ENCODE assay signal across 15 mouse cellular contexts in the genomic region with DNA sequence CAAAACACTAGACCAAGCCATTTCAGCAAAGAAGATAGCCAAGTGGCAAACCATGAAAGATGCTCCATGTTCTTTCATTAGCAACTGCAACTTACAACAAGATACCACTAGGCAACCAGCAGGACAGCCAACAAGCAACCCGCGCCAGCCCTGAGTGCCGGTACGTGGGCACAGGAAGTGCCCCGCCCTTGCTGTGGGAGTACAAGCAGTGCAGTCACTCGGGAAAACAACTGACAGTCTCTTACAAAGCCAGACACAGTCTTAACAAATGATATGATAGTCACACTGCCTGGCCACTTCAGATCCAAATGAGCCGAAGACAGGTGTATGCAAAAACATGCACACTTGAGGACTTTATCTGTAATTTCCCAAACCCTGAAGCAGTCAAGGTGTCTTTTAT. TPM values are rescaled to one million over a fixed set of nuclear protein-coding genes. Genes with fewer than 3 reads are reported as not detected.
A peak's percentile ranks its signal among the peaks of the same experiment; 100 is the strongest.
DNase-seq lines count a peak whose midpoint lies in the region; ATAC-seq and TF ChIP-seq lines count a peak whose summit lies in the region.
"Had no signal": no experiment of that assay in that cellular context is flagged by ENCODE, and none has a peak within 500 bp of the region (broad histone marks: within the 10 kb centered on the region; RNA-seq: fewer than 3 reads in every experiment).

No protein-coding gene starts in this region.

- H3K4me2 ChIP-seq in liver, embryonic 16.5 days (ENCODE audit: low read depth, low read length), result no peak overlapping the region
- no peak overlapping the region for H3K4me2 ChIP-seq in liver, embryonic 11.5 days
- H3K4me2 ChIP-seq in hindbrain, postnatal 0 days (ENCODE audit: low read depth, low read length), result no peak overlapping the region
- H3K4me2 ChIP-seq: forebrain, embryonic 13.5 days; lung, embryonic 14.5 days had no signal

- no peak overlapping the region for H3K27ac ChIP-seq in liver, embryonic 16.5 days (ENCODE audit: low read length)
- no peak overlapping the region for H3K27ac ChIP-seq in liver, embryonic 11.5 days (ENCODE audit: low read depth, low read length)
- H3K27ac ChIP-seq in hindbrain, postnatal 0 days, result no peak overlapping the region
- H3K27ac ChIP-seq: forebrain, embryonic 13.5 days; heart, embryonic 10.5 days had no signal

- H3K27me3 ChIP-seq in liver, embryonic 16.5 days (ENCODE audit: control insufficient read depth, insufficient read depth, low read depth, low read length), result no peaks in the 10 kb centered on the region
- no peaks in the 10 kb centered on the region for H3K27me3 ChIP-seq in liver, embryonic 11.5 days (replicated peaks; ENCODE audit: control insufficient read depth, insufficient read depth, low read length)
- no peaks in the 10 kb centered on the region for H3K27me3 ChIP-seq in hindbrain, postnatal 0 days (ENCODE audit: insufficient read depth, low read length)
- H3K27me3 ChIP-seq: forebrain, embryonic 13.5 days had no signal

- no peaks in the 10 kb centered on the region for H3K9me3 ChIP-seq in liver, embryonic 16.5 days (replicated peaks; ENCODE audit: control insufficient read depth, low read length)
- H3K9me3 ChIP-seq in liver, embryonic 11.5 days (ENCODE audit: control insufficient read depth, low read length), result no peaks in the 10 kb centered on the region
- no peaks in the 10 kb centered on the region for H3K9me3 ChIP-seq in hindbrain, postnatal 0 days (ENCODE audit: low read length)
- H3K9me3 ChIP-seq: forebrain, embryonic 13.5 days; heart, embryonic 10.5 days had no signal

- WGBS in liver, embryonic 16.5 days (ENCODE audit: insufficient replicate concordance), result 28% methylated on average over 7 of the region's 7 CpGs
- 61% methylated on average over 7 of the region's 7 CpGs for WGBS in liver, embryonic 11.5 days
- WGBS in hindbrain, postnatal 0 days, result 79% methylated on average over 7 of the region's 7 CpGs

- no peak for TF ChIP-seq CTCF in hindbrain, postnatal 0 days (IDR thresholded peaks at IDR 0.05; ENCODE audit: low read depth)

- no peak overlapping the region for H3K9ac ChIP-seq in liver, embryonic 16.5 days (ENCODE audit: low read depth, low read length)
- H3K9ac ChIP-seq in liver, embryonic 11.5 days (ENCODE audit: low read depth, low read length), result no peak overlapping the region
- no peak overlapping the region for H3K9ac ChIP-seq in hindbrain, postnatal 0 days (replicated peaks; ENCODE audit: low read length)
- H3K9ac ChIP-seq: forebrain, embryonic 13.5 days; lung, embryonic 14.5 days had no signal

- intact Hi-C loops in left cerebral cortex, postnatal 36 days (cut with DNase I), result no loop called here

- DNase-seq in liver, embryonic 11.5 days (ENCODE audit: low spot score), result no peak
- peak; percentile 55 for DNase-seq in thymus, postnatal 25 days
- no peak for DNase-seq in hindbrain, postnatal 0 days (ENCODE audit: low spot score)
- no peak for DNase-seq in gastrocnemius, adult 8-10 months (ENCODE audit: low spot score in 2 of 2)
- no peak for DNase-seq in left cerebral cortex, postnatal 36 days (ENCODE audit: low spot score in 2 of 2)
- DNase-seq: embryo, embryonic 11 days; lung, embryonic 14.5 days had no signal

- no peak overlapping the region for H3K4me3 ChIP-seq in liver, embryonic 16.5 days (ENCODE audit: low read depth, low read length)
- H3K4me3 ChIP-seq in liver, embryonic 11.5 days (ENCODE audit: low read depth, low read length), result no peak overlapping the region
- H3K4me3 ChIP-seq in hindbrain, postnatal 0 days (ENCODE audit: low read length), result no peak overlapping the region
- H3K4me3 ChIP-seq: forebrain, embryonic 13.5 days; heart, embryonic 10.5 days had no signal

- no peaks in the 10 kb centered on the region for H3K36me3 ChIP-seq in liver, embryonic 16.5 days (ENCODE audit: control insufficient read depth, insufficient read depth)
- H3K36me3 ChIP-seq in liver, embryonic 11.5 days (ENCODE audit: control insufficient read depth, insufficient read depth, low read length), result peaks cover 2% of the 10 kb centered on the region; the same call in 1 of the 2 replicates
- 0 out of 2 replicates have a peak, but pooled peaks cover 3% of the 10 kb centered on the region for H3K36me3 ChIP-seq in hindbrain, postnatal 0 days (ENCODE audit: insufficient read depth, low read length)

- H3K4me1 ChIP-seq in liver, embryonic 16.5 days (ENCODE audit: control insufficient read depth, low read depth, low read length), result no peaks in the 10 kb centered on the region
- H3K4me1 ChIP-seq in liver, embryonic 11.5 days (replicated peaks; ENCODE audit: control insufficient read depth, insufficient read depth, low read length), result peaks cover 4% of the 10 kb centered on the region; the same call in 1 of the 2 replicates
- H3K4me1 ChIP-seq in hindbrain, postnatal 0 days (ENCODE audit: insufficient read depth, low read length), result no peaks in the 10 kb centered on the region
- H3K4me1 ChIP-seq: forebrain, embryonic 13.5 days had no signal

- peak; percentile 35; the same call in 1 of the 2 replicates for ATAC-seq in liver, embryonic 16.5 days (ENCODE audit: low read depth)
- no peak for ATAC-seq in liver, embryonic 11.5 days (replicated peaks; ENCODE audit: low FRiP score)
- ATAC-seq in common myeloid progenitor, adult 5-6 weeks (replicated peaks; ENCODE audit: low read depth, poor library complexity, severe bottlenecking), result peak; percentile 64
- 0 out of 2 replicates have a peak, but pooled peaks have one; percentile 36 for ATAC-seq in monocyte, adult 5-6 weeks (replicated peaks; ENCODE audit: insufficient number of reproducible peaks, low FRiP score, low TSS enrichment, poor library complexity, severe bottlenecking)
- no peak for ATAC-seq in hindbrain, postnatal 0 days
- ATAC-seq: forebrain, embryonic 13.5 days had no signal

RNA-seq across cellular contexts. Expression of a gene that starts 20.1 kb away (rescaled TPM):
- polyA plus RNA-seq in liver, embryonic 16.5 days (2015; fragmentation: Nextera tagmentation; extraction: Ambion mirVana), result 11.1 and 13.3 TPM in 2 replicates
- 16.2 and 17.1 TPM in 2 replicates for polyA plus RNA-seq in liver, embryonic 11.5 days (2014; fragmentation: Nextera tagmentation; extraction: Ambion mirVana)
- 8.2 and 14.3 TPM in 2 replicates for total RNA-seq in common myeloid progenitor, adult 5-6 weeks (2017)
- total RNA-seq in monocyte, adult 5-6 weeks (2017), result 16.6 to 20.8 TPM (median 18.0 TPM) in 3 replicates
- total RNA-seq in hindbrain, postnatal 0 days (2014; rRNA removed), result 130 and 134 TPM in 2 replicates
- polyA plus RNA-seq in hindbrain, postnatal 0 days (2015; fragmentation: Nextera tagmentation; extraction: Ambion mirVana), result 38.7 and 39.9 TPM in 2 replicates
- total RNA-seq in gastrocnemius, adult 8-10 months (2022), result 10 to 100 TPM; 25.0 to 47.1 (median 34.0) TPM
- 10 to 100 TPM; 41.7 to 50.6 TPM for total RNA-seq in left cerebral cortex, postnatal 36 days (2021)

RNA-seq across cellular contexts. Expression of a gene that starts 33.8 kb away (rescaled TPM):
- 0.07 TPM in 1 of 2 replicates, not detected in the other for polyA plus RNA-seq in liver, embryonic 16.5 days (2015; fragmentation: Nextera tagmentation; extraction: Ambion mirVana)
- 0.08 and 0.16 TPM in 2 replicates for polyA plus RNA-seq in liver, embryonic 11.5 days (2014; fragmentation: Nextera tagmentation; extraction: Ambion mirVana)
- 0.24 TPM in 1 of 2 replicates, not detected in the other for total RNA-seq in common myeloid progenitor, adult 5-6 weeks (2017)
- total RNA-seq in monocyte, adult 5-6 weeks (2017), result not detected in 3 replicates
- not detected in 2 replicates for total RNA-seq in hindbrain, postnatal 0 days (2014; rRNA removed)
- polyA plus RNA-seq in hindbrain, postnatal 0 days (2015; fragmentation: Nextera tagmentation; extraction: Ambion mirVana), result 0.04 and 0.08 TPM in 2 replicates
- under 1 TPM in 2 of 4 experiments, not detected in 2; 0.07 to 0.11 TPM for total RNA-seq in gastrocnemius, adult 8-10 months (2022)
- under 1 TPM; 0.15 to 0.25 TPM for total RNA-seq in left cerebral cortex, postnatal 36 days (2021)
- polyA plus RNA-seq: lung, embryonic 14.5 days had no signal

RNA-seq across cellular contexts. Expression of a gene that starts 41.9 kb away (rescaled TPM):
- polyA plus RNA-seq in liver, embryonic 16.5 days (2015; fragmentation: Nextera tagmentation; extraction: Ambion mirVana), result not detected in 2 replicates
- not detected in 2 replicates for polyA plus RNA-seq in liver, embryonic 11.5 days (2014; fragmentation: Nextera tagmentation; extraction: Ambion mirVana)
- not detected in 2 replicates for total RNA-seq in common myeloid progenitor, adult 5-6 weeks (2017)
- not detected in 3 replicates for total RNA-seq in monocyte, adult 5-6 weeks (2017)
- not detected in 2 replicates for total RNA-seq in hindbrain, postnatal 0 days (2014; rRNA removed)
- not detected in 2 replicates for polyA plus RNA-seq in hindbrain, postnatal 0 days (2015; fragmentation: Nextera tagmentation; extraction: Ambion mirVana)
- total RNA-seq in gastrocnemius, adult 8-10 months (2022), result not detected
- total RNA-seq in left cerebral cortex, postnatal 36 days (2021), result not detected
- total RNA-seq: ES-E14 had no signal
- polyA plus RNA-seq: forebrain, embryonic 13.5 days; heart, embryonic 10.5 days; intestine, embryonic 14.5 days; lung, embryonic 14.5 days; stomach, embryonic 16.5 days had no signal

RNA-seq across cellular contexts. Expression of a gene that starts 55.6 kb away (rescaled TPM):
- polyA plus RNA-seq in liver, embryonic 16.5 days (2015; fragmentation: Nextera tagmentation; extraction: Ambion mirVana), result 0.04 and 0.07 TPM in 2 replicates
- polyA plus RNA-seq in liver, embryonic 11.5 days (2014; fragmentation: Nextera tagmentation; extraction: Ambion mirVana), result 0.06 TPM in 1 of 2 replicates, not detected in the other
- total RNA-seq in common myeloid progenitor, adult 5-6 weeks (2017), result not detected in 2 replicates
- total RNA-seq in monocyte, adult 5-6 weeks (2017), result not detected in 3 replicates
- total RNA-seq in hindbrain, postnatal 0 days (2014; rRNA removed), result 0.05 TPM in 1 of 2 replicates, not detected in the other
- polyA plus RNA-seq in hindbrain, postnatal 0 days (2015; fragmentation: Nextera tagmentation; extraction: Ambion mirVana), result 0.15 and 0.23 TPM in 2 replicates
- total RNA-seq in gastrocnemius, adult 8-10 months (2022), result 10 to 100 TPM; 20.6 to 37.3 (median 29.6) TPM
- total RNA-seq in left cerebral cortex, postnatal 36 days (2021), result under 1 TPM; 0.12 to 0.27 TPM

Comparison
In these comparisons a context has a peak if more than half of its experiments do, and no peak if none do; other contexts are left out.
1. ATAC-seq: peak in liver, embryonic 16.5 days (single experiment), common myeloid progenitor, adult 5-6 weeks (single experiment) and monocyte, adult 5-6 weeks (single experiment); none in liver, embryonic 11.5 days (single experiment) and hindbrain, postnatal 0 days (single experiment).